Mouse (Mus musculus): Measurements from ENCODE around the gene Gpr107.

Gene Gpr107

GRCm38 (mm10) chr2:31202357-31202756 lies 50.2 kb downstream of the Gpr107 start:
- no peak for DNase-seq

DNA sequence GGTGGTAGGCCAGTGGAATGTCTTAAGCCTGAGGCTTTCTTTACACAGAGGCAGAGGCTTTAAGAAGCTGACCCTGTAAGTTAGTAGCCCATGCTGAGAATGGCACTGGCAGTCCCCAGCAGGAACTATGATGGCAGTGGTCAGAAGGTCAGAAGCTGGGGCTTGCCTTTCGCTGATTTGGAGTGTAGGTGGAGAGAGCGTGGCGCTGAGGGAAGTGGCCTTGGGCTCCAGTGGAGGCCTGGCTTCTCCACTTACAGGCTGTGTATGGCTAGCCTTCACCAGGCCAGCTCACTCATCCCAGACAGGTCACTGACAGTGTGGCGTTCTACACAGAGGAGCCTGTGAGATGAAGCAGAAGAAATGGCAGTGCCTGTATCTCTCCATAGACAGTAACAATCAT lies 50.8 kb downstream of the Gpr107 start:
- no peak for DNase-seq

- DNase-seq: no peak
These were observed 52.6 kb downstream of the Gpr107 start for GRCm38 (mm10) chr2:31204677-31205076.

- no peak for DNase-seq
These were observed 54.1 kb downstream of the Gpr107 start for GRCm38 (mm10) chr2:31206211-31206610.

DNA sequence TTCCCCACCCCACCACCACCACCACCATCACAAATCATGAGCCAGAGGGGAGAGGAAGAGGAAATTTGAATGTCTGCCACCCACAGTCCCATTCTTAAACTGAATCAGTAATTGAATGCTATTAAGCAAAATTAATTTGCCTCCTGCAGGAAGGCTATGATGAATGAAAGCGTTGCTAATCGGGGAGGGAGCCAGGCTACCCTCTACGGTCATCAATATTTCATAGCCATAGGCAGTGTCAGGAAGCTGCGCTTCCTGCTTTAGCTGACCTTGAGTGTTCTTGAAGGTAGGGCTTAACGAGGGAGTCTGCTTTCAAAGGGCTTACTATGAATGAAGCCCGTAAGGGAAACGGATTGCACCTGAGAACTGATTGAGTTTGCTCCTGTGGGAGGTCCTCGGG lies 54.8 kb downstream of the Gpr107 start:
- DNase-seq: no peak

GRCm38 (mm10) chr2:31208544-31209142 lies 56.5 kb downstream of the Gpr107 start:
- no peak for DNase-seq

DNA sequence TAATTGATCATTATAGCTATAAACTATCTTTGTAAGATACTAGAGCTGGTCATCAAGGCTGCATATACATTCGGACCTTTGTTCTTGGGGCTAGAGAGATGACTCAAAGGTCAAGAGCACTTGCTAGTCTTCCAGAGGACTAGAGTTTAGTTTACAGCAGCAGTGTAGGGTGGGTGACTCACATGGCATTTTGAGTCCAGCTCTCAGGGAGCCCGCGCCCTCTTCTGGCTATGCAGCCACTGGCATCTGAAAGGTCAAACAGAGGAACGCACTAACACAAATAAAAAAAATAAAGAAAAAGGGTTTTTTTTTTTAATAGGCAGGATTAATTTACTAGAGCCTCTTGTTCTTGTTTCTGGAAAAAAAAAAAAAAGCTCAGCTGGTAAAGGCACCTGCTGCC lies 57.4 kb downstream of the Gpr107 start:
- DNase-seq: peak in 1 of 2 experiments; percentile 39

- DNase-seq: no peak
These were observed 58.2 kb downstream of the Gpr107 start for GRCm38 (mm10) chr2:31210144-31210847.

DNA sequence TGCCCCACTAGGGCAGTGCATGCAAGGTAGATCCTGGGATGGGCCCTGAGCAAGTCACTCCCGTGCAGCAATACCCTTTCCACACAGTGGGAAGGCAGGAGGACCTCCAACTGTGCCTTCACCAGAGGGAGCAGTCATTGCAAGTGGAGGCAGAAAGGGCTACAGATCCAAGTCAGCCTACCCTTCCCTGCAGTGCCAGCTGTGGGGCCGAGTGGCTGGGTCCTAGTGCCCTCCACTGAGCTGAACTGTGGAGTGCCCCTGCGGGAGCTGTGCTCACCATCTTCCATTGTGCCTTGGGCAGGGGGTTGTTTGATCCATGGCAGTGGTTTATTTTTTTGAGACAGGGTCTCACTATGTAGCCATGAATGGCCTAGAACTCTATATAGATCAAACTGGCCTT lies 59.1 kb downstream of the Gpr107 start:
- no peak for DNase-seq

DNA sequence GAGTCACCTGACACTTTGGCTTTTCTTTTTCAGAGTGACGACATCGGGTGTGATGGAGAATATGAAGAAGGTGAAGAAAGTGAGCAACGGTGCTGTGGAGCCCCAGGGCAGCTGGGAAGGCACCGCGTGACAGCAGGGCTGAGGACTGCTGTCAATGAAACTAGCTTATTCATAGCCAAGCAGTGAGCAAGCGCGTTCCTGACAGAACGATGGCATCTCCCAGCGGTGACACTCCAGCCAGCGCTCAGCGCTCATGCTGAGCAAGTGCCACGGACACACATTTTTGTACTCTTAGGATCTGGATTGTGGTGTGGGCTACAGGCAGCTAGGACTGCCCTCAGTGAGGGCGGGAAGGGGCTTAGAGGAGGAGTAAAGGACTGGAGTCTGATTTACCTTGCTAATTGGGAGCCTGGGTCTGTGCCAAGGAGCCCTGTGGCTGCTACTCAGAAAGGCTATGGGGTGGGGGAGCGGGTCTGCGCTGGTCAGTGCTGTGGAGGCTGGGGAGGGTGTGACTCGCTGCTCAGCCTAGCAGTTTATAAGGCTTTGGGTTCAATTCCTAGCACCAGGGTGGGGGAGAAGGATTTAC lies 62.2 kb downstream of the Gpr107 start:
- DNase-seq: no peak

DNA sequence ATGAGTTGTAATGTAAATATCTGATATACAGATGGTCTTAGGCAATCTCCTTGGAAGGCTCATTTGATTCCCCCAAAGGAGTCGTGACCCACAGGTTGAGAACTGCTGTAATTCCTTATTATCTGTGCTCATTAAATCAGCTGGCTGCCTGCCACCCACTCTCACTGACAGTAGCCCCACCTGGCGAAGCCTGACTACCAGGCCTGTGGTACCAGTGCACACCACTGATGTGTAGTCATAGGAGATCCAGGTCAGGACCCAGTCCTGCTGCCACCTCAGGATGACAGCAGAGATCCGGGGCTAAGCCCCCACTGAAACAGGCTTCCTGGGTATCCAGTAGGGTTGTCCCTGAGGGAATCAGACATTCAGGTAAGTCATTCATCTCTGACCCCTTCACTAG lies 66.5 kb downstream of the Gpr107 start:
- no peak for DNase-seq

DNA sequence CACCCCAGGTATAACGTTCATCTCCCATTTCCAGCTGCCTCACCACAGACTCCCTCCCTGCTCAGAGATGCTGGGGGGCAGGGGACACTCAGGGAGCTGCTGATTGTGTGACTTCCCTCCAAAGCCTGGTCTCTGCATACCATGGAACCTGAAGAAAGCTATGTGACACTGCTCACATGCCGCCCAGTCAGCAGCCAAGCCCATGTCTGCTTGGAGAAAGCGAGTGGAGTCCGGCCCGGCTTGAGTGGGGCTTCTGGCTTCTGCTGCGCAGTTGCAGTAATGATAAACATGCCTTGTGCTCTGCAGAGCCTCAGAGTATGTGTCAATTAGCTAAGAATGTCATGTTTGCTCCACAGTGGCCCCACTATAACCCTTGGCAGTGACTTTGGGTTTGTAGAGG lies 67.4 kb downstream of the Gpr107 start:
- DNase-seq: no peak

DNA sequence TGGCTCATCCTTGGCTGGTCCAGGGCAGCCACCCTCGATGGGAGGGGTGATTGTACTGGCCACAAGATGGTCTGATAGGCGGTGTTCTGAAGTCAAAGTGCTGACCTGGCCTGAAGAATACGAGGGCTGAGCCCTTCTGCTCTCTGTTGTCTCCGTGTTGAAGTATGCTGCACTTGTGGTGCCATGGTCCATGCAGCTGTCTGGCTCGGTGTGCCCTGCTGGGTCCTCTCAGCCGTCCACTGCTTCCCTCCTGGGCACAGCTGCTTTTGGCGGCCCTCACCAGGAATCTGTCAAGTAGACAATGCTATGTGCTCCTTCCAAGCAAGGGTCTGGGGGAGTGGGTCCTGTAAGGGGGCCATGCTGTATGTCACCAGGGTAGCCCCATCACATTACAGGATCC lies 68.7 kb downstream of the Gpr107 start:
- no peak for DNase-seq

DNA sequence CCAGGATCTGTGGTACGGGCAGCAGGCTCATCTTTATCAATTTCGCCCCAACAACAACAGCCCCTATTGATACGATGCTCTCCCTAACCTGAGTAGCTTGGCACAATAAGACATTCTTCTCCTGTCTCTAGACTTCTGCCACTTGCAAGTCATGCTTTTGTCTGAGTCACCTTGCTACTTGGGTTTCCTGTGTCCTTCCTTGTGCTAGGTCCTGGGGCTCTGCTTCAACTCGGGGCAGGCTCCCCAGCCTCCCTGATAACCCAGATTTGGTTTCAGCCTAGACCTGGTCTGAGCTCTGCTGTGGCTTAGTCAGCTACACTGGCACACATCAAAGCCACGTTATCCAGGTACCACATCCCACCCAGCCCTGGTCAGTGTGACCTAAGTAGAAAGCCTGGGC lies 69.5 kb downstream of the Gpr107 start:
- DNase-seq: no peak

GRCm38 (mm10) chr2:31228768-31229311 lies 76.7 kb downstream of the Gpr107 start:
- no peak for DNase-seq

- peak; percentile 54 to 58 for DNase-seq
These were observed 87.1 kb downstream of the Gpr107 start for GRCm38 (mm10) chr2:31239203-31239696.

- no peak for DNase-seq
These were observed 87.7 kb downstream of the Gpr107 start for GRCm38 (mm10) chr2:31239833-31240232.

DNA sequence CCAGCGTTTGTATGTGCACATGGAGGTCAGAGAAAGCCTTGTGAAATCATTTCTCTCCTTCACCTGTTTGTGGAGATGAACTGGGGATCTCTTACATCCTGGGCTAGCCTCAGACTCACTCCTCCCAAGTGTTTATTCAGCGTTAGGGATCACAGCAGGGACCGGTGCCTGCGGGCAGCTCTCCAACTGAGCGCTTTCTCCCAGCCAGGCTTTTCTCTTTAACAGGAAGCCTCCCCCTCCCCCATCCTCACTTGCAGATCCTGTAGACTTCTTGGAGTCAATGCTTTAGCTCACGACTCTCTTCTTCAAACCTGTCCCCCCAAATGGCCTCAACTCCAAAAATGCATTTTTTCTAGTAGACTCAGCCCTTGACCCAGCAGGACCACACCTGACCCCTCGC lies 89.5 kb downstream of the Gpr107 start:
- DNase-seq: no peak

DNA sequence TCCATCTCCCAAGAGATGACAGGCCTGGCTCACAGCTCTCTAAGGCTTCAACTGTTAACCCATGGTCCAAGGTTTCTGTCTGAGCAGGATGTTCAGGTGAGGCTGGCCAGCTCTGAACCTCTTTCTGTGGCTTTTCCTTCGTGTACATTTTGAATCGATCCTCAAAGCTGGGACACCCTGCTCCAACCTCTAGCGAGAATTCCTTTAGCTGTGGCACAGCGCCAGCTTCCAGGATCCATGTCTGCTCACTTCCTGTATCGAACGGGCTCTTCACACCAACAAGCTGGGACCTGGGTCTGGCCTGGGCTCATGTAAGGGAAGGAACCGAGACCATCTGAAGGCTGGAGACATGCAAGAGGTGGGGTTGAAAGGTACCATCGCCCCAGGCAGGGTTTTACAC lies 92.1 kb downstream of the Gpr107 start:
- DNase-seq: peak; percentile 33 to 48

DNA sequence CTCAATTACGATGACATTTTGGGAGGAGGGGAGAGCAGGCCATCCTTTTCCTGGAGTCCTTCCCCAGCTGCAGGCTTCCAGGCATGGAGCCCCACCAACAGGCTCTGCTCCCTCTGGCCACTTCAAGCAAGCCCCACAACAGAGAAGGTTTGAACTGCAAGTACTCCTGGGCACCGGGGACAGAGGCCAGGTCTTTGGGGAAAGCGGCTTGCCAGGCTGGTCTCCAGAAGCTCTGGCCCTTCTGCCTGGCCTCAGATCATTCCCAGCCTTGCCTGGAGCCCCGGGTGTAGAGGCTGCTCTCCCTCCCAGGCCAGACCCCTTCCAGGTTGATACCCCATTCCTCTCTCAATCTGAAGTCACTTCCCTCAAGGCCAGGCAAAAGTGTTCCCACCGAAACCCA lies 92.9 kb downstream of the Gpr107 start:
- peak in 1 of 2 experiments; percentile 28 for DNase-seq

GRCm38 (mm10) chr2:31245491-31246141 lies 93.5 kb downstream of the Gpr107 start, which contains the start of gene Ncs1:
TSS of gene Ncs1 (plus strand) at chr2:31245823.
- peak; percentile 91 for DNase-seq

DNA sequence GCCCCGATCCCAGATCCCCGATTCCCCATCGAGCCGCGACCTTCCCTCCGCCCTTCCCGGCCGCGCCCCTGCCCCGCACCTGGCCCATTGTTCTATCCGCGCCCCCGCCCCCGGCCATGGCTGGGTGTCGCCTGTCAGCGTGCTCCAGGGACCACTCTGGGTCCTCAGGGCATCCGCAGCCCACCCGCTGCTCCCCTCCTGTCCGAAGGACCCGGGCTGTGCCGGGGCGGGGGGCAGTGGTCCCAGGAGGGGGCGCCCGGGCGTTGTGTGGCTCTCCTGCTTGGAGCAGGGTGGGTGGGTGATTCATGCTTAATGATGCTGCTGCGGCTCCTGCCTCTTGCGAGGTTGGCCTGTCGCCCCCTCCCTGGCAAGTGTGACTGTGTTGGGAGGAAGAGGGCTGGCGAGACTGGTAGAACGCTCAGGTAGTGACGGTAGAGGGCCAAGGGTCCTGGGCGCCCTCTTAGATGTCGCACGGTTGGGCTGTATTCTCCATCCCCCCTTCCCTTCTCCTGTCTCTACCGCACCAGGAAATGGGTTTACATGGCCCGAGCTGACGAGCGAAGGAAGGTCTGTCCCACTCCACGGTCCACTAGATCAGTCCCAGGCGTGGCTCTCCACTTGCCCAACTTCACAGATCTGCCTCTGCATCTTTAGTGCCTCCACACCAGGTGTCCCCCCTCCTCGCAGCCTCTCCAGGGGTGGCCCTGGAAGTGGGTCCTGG lies 94.3 kb downstream of the Gpr107 start:
- peak; percentile 55 to 57 for DNase-seq

- DNase-seq: no peak
These were observed 96.7 kb downstream of the Gpr107 start for GRCm38 (mm10) chr2:31248856-31249255.

All from cerebellum, adult 18-20 months (tissue).